Mouse (Mus musculus) cerebellum, adult 2 months (tissue): ENCODE measurements around the gene Cdc14b. TPM values are rescaled to one million over a fixed set of nuclear protein-coding genes. Genes with fewer than 3 reads are reported as not detected.

Experiments
- DNase-seq, 2 experiments: peaks; one replicate each; pipeline ENCODE4 v3.0.0; 2021
- H3K27ac ChIP-seq: fragments of 200-500 bp; 2 replicates; pipeline ENCODE4 v1.5.1; 2012; ENCODE audit warnings: low read length, control low read depth, inconsistent platforms; ENCODE audit not compliant: insufficient read depth
- H3K27me3 ChIP-seq: fragments of 200-500 bp; 2 replicates; pipeline ENCODE4 v1.6.1; 2012; ENCODE audit warnings: inconsistent platforms, mild to moderate bottlenecking, low read length, moderate library complexity; ENCODE audit not compliant: control insufficient read depth, insufficient read depth
- H3K4me1 ChIP-seq: fragments of 200-500 bp; 2 replicates; pipeline ENCODE4 v1.6.1; 2011; ENCODE audit warnings: low read length; ENCODE audit not compliant: control insufficient read depth, insufficient read depth
- H3K4me3 ChIP-seq: fragments of 200-500 bp; replicated peaks from 2 replicates; pipeline ENCODE3; 2011; ENCODE audit warnings: mild to moderate bottlenecking, low read depth, low read length, control low read depth; ENCODE audit not compliant: insufficient read depth
- CTCF ChIP-seq: fragments of 200-500 bp; IDR thresholded peaks from 2 replicates; pipeline ENCODE4 v1.5.1; 2011; ENCODE audit warnings: low read depth, mild to moderate bottlenecking, control low read depth, low read length, moderate library complexity, borderline replicate concordance; ENCODE audit not compliant: insufficient read depth
- POLR2A ChIP-seq: fragments of 200-500 bp; IDR thresholded peaks from 2 replicates; pipeline ENCODE4 v1.6.1; 2011; ENCODE audit warnings: low read length, control low read depth, borderline replicate concordance; ENCODE audit not compliant: insufficient read depth
- WGBS: fragments of 180-500 bp; shearing (Covaris S2); methylation state at CpG from one replicate; pipeline ENCODE4 v1.1.7; 2018; 5-methylcytosine and 5-hydroxymethylcytosine counted together
- polyA plus RNA-seq: library from polyadenylated mRNA; depleted of rRNA; stranded (reverse); fragments of >200 nt; gene quantifications from 2 replicates; pipeline ENCODE4 v1.2.3, GENCODE M21; 2012

Cdc14b gene
- polyA plus RNA-seq, 1 experiment, result 15.3 TPM

- Histone ChIP-seq H3K27ac (no peak overlapping the region), H3K27me3 (no peaks in the 10 kb centered on the region), H3K4me3 (no peak overlapping the region), H3K4me1 (peaks cover 8% of the 10 kb centered on the region)
- 86% methylated on average over 7 of the region's 7 CpGs for WGBS
- TF ChIP-seq CTCF, result no peak
- no peak for TF ChIP-seq POLR2A
- no peak for DNase-seq
Observed at GRCm38 (mm10) chr13:64240626-64241025, 34.5 kb downstream of the Cdc14b start.

GRCm38 (mm10) chr13:64237681-64238157 lies 37.4 kb downstream of the Cdc14b start:
- Histone ChIP-seq H3K27me3 (no peaks in the 10 kb centered on the region), H3K4me1 (peaks cover 10% of the 10 kb centered on the region), H3K4me3 (no peak overlapping the region), H3K27ac (no peak overlapping the region)
- TF ChIP-seq POLR2A (no peak), CTCF (no peak)
- no peak for DNase-seq

GRCm38 (mm10) chr13:64237000-64237680 lies 38.0 kb downstream of the Cdc14b start:
- 48% methylated on average over 4 of the region's 4 CpGs for WGBS

GRCm38 (mm10) chr13:64235777-64236176 lies 39.3 kb downstream of the Cdc14b start:
- WGBS, result 67% methylated on average over 3 of the region's 3 CpGs

More at GRCm38 (mm10) chr13:64237000-64237680, 38.0 kb downstream of the Cdc14b start:
- H3K4me3 ChIP-seq, result no peak overlapping the region
- TF ChIP-seq POLR2A, result no peak
- no peak for TF ChIP-seq CTCF
- no peaks in the 10 kb centered on the region for H3K27me3 ChIP-seq
- DNase-seq, result peak; percentile 76 to 82
- peaks cover 10% of the 10 kb centered on the region for H3K4me1 ChIP-seq
- H3K27ac ChIP-seq, result peak overlapping the region; percentile 32

GRCm38 (mm10) chr13:64235062-64235715 lies 39.9 kb downstream of the Cdc14b start:
- TF ChIP-seq POLR2A (no peak), CTCF (no peak)
- 80% methylated on average over 4 of the region's 4 CpGs for WGBS
- no peak overlapping the region for H3K4me3 ChIP-seq
- DNase-seq, result no peak
- peaks cover 10% of the 10 kb centered on the region for H3K4me1 ChIP-seq
- H3K27ac ChIP-seq, result no peak overlapping the region
- H3K27me3 ChIP-seq, result no peaks in the 10 kb centered on the region

More at GRCm38 (mm10) chr13:64235777-64236176, 39.3 kb downstream of the Cdc14b start:
- DNase-seq, result no peak
- Histone ChIP-seq H3K27me3 (no peaks in the 10 kb centered on the region), H3K4me3 (no peak overlapping the region), H3K4me1 (peaks cover 10% of the 10 kb centered on the region), H3K27ac (no peak overlapping the region)
- TF ChIP-seq POLR2A (no peak), CTCF (no peak)

GRCm38 (mm10) chr13:64233139-64233538 lies 42.0 kb downstream of the Cdc14b start:
- TF ChIP-seq POLR2A (no peak), CTCF (no peak)
- WGBS, result 89% methylated on average over 4 of the region's 4 CpGs
- no peak overlapping the region for H3K4me3 ChIP-seq
- no peaks in the 10 kb centered on the region for H3K27me3 ChIP-seq
- no peak overlapping the region for H3K27ac ChIP-seq
- peaks cover 10% of the 10 kb centered on the region for H3K4me1 ChIP-seq
- DNase-seq, result no peak

GRCm38 (mm10) chr13:64226725-64227124 lies 48.4 kb downstream of the Cdc14b start:
- Histone ChIP-seq H3K27me3 (no peaks in the 10 kb centered on the region), H3K4me1 (no peaks in the 10 kb centered on the region), H3K27ac (no peak overlapping the region), H3K4me3 (no peak overlapping the region)
- WGBS, result 76% methylated on average over 4 of the region's 4 CpGs
- TF ChIP-seq CTCF (no peak), POLR2A (no peak)
- DNase-seq, result no peak

GRCm38 (mm10) chr13:64225738-64226137 lies 49.4 kb downstream of the Cdc14b start:
- no peaks in the 10 kb centered on the region for H3K4me1 ChIP-seq
- TF ChIP-seq CTCF (no peak), POLR2A (no peak)
- H3K27me3 ChIP-seq, result no peaks in the 10 kb centered on the region
- 93% methylated on average over 3 of the region's 3 CpGs for WGBS
- H3K27ac ChIP-seq, result no peak overlapping the region
- no peak for DNase-seq
- H3K4me3 ChIP-seq, result no peak overlapping the region
